Mouse (Mus musculus) embryonic fibroblast, embryonic 13.5 days (primary cell): Measurements from ENCODE around the gene Gja5.
"Not testable (repeated sequence)": the region's sequence is repeated elsewhere in the genome, so short reads cannot be mapped to it uniquely, and the experiment has no call there.

ENCODE experiments used
- CTCF ChIP-seq: IDR thresholded peaks from 2 replicates; pipeline ENCODE4 v1.5.1; 2011; ENCODE audit warnings: mild to moderate bottlenecking, control low read depth, low read length, moderate library complexity, borderline replicate concordance; ENCODE audit not compliant: insufficient read depth
- POLR2A ChIP-seq: IDR thresholded peaks from 2 replicates; pipeline ENCODE4 v1.6.1; 2011; ENCODE audit warnings: low read depth, mild to moderate bottlenecking, control low read depth, low read length, moderate library complexity

GRCm38 (mm10) chr3:97088291-97088690 is 183.8 kb downstream of the Gja5 start:
- not testable (repeated sequence) for TF ChIP-seq CTCF, POLR2A
